Mouse (Mus musculus): ENCODE measurements at regions not wholly inside any gene's neighbourhood (a gene's known extent, or its start where the extent isn't known, plus 50 kb on each side); places are given as distances from the start of the nearest gene placed in this dataset.
A peak's percentile ranks its signal among the peaks of the same experiment; 100 is the strongest.

DNA sequence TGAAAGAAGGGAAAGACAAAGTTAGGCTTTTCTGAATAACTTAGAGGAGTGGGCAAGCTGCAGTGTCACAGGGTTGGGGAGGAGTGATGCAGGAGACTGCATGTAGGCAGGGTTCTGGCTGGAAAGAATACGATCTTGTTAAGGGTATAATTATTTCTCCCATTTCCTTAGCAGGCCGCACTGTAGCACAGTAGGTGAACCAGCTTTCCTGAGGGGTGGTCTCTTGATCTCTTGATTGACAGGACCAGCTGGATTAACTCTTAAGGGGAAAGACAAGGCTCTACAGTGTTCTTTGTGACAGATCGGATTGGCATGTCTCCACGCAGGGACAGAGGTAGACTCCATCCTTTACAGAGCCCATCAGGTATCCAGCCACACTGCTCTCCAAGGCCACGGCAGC is 54.5 kb upstream of the Meis1 start:
- DNase-seq (ENCODE audit: low spot score), result no peak

DNA sequence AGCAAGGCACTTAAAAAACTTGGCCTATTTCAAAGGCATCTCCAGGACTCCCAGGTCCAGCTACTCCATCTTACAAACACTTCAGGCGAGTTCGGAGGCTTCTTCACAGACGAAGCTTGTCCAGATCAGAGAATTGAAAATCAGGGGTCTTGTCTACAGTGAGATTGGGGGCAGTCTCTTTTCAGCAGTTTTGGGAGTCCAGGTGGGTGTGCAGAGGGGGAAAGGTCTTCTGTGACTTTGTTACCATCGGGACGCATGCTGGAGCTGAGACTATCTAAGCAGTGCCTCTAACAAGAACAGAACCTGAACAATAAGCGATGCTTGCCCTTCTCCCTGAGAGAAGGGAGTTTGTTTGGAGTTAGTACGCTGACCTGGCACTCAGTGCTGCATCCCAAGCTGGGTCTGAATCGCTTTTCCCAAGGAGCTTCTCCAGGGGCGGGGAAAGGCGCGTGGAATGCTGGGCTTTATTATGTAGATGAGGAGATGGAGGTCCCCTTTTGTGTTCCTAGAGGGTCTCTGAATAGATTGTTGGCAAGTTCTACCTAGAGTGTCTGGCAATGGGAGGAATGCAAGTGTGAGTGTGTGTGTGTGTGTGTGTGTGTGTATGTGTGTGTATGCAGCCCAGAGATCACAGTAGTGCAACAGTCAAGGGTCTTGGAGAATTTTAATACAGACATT is 55.2 kb upstream of the Meis1 start:
- no peak for DNase-seq (ENCODE audit: low spot score)

DNA sequence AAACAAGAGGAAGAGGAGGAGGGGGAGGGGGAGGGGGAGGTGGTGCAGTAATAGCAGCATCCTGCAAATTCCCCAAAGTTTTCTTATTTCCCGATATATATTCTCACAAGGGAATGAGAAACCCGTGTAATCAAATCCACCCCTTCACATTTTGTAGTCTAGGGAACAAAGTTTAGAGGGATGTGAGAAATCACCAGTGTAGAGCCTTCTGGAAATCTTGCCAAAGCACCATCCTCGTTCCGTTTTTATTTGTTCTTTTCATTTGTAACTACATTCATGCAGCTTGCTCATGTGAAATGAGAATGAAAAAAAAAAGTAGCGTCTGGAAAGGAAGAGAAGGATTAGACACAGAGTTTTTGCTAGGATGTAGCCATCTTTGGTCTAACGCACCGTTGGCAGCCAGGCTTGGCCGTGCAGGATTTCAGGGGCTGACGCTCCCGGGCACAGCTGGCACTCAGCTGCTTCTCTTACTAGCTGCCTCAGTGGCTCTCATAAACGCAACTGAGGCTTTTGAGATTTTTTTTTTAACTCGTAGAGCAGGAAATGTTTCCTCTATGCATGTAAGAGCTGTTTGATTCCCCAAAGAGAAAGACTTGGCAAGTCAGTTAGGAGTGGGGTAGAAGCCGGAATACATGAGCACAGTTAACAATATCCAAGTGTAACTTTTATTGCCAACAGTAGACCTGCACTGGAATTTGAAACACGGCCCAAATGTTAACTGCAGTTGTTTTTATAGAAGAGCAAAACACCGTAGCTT is 72.5 kb upstream of the Meis1 start:
- DNase-seq (ENCODE audit: low spot score), result no peak

DNA sequence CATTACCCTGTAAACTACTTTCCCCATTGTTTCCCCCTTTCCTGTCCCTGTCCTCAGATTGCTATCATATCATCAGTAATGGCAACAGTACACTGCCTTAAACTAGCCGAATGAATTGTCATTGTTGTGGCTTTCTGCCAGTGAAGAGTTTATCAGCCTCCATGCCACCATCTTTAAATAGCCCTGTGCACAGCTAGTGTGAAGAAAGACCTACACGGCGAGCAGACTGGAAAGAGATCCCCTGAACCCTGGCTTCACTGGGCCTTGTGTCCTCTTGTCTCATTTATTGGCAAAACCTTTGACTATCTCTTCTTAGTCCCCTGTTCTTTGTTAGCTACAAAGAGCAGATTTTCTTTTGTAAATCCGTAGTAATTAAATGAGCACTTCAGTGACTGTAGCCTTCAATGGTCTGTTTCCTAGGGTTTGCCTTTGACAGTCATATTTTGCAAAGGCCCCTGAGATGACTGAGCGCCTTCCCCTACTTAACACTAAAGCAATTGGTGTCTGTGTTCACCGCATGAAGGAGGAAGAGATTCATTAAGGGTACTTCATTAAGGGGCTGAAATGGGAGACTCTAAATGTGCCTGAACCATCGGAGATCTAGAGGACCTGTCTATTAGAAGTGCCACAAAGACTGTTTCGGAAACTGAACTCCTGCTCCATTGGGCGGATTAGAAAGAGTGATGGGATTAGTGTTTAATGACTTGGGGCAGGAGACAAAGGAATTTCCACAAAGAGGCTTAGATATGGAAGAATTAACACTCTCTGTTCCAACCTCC is 74.4 kb upstream of the Meis1 start:
- no peak for DNase-seq (ENCODE audit: low spot score)

DNA sequence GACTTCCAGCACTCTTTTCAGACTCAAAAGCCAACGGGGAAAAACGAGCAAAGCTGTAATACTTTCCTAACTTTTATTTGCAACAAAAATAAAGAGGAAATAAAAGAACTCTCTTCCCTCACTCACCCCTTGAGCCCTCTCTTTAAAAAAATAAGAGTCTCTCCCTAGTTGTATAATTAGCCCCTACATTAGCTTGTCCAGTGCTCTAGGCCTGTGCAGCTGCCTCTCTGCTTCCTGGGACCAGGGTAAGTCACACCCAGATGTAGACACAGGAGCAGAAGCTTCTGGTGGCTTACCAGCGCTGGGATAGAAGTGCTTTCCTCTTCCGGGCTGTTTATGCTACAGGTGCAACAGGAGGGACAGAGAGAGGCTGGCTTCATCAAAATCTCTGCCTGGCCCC is 75.0 kb upstream of the Meis1 start:
- no peak for DNase-seq (ENCODE audit: low spot score)

DNA sequence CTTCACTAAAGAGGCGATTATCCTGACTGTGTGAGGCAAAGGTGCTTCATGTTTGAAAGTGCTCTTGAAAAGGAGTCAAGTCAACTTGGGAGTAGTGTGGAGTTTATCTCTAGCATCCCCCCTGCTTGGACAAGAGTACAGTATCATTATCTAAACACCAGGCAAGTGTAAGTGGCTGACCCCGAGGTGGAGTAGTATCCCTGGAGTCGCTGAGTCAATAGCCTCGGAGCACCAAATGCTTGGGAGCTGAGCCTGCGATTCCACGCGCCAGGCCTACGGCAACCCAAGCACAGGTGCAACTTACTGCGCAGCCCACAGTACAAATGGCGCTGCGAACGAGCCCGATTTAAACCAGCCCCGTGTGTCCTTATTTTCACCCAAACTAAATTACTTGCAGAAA is 75.4 kb upstream of the Meis1 start:
- DNase-seq (ENCODE audit: low spot score), result no peak

DNA sequence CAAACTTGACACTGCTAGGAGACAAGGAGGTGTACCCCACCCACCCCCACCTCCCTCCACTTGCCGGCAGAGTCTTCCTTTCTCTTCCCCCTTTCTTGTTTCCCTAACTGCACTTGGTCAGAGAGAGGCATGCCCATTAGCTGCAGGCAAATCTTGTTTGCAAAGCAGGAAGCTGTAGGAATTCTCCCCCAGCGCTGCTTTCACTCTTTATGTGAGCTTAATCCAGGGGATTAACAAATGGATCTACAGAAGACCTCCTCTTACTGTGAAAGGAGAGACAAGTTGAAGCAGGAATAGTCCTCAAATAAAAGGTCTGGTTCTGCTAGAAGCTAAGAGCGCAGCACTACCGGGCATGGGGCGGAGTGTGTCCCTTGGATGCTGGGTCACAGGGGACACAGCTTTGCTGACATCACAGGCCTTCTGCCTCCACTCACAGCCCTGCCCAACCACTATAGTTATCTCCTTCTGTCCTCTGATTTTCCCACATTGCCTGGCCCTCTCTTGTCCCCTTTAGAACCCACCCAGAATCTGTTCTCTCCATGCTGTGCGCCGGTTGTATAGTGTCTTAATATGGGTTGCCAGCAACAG is 84.3 kb upstream of the Meis1 start:
- no peak for DNase-seq (ENCODE audit: low spot score)

DNA sequence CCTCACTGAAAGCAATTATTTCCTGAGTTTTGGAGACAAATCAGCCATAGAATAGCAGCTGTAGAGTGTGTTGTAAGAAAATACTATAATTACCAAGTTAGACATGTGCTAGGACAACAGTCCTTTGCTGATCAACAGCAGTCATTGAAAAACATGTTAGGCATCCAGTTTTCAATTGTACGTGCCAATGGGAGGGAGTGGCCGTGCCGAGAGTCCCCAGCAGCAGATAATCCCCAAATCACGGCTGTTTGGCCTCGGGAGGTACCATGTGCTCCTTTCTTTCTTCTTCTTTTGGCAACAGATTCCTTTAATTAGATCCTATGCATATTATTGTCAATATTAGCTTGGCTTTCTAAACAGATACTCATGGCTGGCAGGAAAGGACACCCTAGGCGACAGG is 88.4 kb upstream of the Meis1 start:
- DNase-seq (ENCODE audit: low spot score), result no peak

DNA sequence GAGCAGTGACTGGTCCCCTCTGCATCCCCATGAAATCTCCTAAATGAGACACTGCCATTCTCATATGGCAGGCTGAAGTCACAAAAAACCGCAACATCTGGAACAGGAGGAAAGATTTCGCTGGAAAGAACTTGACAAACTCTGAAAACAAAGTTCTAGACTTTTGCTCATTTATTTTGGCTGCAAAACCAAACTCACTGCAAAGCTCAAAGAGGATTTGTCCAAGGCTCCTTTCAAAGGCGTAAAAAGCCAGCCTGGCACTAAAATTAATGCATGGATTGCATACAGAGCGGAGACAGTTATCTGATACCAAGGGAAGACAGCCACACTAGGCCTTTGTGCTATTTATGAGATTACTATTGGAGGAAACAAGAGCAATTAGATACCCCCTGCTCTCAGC is 90.3 kb upstream of the Meis1 start:
- DNase-seq (ENCODE audit: low spot score), result no peak

DNA sequence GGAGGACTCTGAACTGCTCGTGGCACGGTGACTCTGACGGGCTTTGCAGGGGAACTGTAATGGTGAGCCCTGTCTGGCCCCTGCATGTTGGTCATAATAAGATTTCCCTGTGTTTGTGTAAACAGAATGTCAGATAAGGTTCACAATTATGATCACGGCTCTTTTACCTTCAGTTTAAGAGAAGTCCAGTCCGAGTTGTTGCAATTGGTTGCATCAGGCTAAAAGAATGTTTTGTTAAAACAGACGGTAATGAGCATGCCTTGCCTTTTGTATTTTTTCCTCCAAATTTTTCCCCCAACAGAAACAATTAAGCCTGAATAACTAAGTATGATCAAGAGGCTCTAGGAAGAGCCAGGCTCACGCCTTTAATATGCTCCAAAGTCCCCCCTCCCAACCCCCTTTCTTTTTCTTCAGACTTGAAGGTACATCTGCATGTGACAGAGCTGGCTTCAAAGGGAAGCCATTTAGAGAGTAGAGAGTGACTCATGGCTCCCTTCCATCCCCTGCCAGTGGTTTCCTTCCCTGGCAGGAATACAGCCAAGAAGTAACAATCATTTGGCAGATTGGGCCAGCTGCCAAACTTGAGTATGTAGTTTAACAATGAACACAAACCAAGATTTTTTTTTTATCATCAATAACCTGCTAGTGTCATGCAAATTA is 93.3 kb upstream of the Meis1 start:
- DNase-seq (ENCODE audit: low spot score), result peak; percentile 23

DNA sequence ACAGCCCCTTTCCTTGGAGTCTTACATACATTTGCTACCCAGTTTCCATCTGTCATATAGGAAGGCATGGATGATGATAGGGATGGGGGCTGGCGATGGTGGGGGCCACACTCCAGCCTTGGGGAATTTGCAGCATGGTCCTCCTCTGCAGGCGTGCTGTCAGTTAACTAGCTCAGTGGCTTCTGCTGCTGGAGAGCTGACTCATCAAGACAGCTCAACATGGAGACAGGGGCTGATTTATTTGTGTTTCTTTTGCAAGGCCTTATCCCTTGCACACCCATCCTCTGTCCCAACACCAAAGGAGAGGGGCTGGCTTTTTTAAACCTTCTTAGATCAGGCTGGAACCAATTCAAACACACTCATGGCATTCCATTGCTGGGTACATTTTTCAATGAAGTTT is 98.3 kb upstream of the Meis1 start:
- DNase-seq (ENCODE audit: low spot score), result no peak

DNA sequence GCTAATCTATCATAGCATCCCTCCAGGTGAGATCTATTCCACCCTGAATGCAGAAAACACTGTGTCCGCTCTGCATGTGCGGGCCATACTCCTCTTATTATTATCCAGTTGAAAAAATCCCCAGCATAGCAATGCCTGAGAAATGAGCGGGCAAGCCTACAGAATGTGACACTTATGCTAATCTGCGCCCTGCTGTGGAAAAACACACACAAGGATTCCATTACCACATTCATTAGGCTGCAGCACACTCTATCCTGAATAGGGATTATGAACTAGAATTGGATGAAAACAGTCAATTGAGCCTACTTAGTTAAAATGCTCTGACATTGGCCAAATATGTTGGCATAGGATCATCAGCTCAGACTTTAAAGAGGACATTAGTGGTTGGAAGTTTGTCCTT is 99.5 kb upstream of the Meis1 start:
- DNase-seq (ENCODE audit: low spot score), result no peak

DNA sequence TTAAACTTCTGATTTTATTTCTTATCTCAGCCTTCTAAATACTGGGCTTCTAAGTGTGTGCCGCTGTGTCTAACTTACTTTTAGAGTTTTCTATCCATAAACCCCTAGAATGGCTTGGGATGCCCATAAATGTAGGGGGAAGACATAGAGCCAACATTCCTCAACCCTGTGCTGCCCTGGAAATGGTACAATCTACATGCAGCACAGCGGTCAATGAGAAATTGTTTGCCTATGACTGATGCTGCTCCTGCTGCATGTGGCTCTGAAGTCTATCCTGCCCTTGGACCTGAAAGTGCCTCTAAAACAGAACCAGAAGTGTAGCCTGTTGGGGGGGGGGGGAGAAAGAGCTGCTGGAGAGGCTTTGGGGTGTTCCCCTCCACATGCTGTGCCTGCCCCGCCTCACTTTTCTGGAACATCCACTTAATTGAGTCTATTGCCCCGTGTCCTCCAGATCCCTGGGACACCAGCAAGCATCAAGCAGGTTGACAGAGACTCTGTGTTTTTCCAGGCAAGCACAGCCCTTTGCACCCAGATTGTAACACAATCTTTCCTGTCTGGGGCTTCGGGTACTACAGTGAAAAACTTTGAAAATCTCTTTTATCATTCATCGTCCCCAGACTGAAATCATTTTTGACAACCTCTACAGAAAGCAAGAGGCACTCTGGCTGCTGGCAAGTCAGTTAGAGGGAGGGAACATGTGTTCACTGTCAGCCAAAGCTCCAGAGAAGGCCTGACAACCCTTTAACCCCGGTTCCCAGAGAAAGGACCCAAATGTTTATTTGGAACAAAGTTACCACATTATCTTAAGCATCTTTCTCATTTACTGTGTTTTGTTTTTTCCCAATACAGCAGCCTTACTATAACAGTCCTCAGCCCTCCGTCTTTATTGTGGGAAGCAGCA is 101.4 kb upstream of the Meis1 start:
- DNase-seq (ENCODE audit: low spot score), result no peak

DNA sequence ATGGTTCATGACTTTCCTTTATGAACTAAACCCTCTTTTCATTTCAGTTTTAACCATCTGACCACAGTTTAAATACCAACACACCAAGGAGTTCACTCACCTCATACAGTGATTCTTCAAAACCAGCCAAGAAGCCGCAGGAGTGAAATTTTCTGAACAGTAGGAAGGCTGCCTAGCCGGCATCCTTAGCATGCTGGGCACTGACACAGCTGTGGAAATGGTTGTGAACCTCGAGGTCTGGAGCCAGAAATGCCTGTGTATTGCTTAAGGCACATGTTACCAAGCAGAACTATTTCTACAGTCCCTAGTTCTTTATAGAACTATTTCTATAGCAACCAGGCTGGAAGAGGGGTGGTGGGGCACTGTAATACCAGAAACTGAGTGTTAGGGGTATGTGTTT is 102.1 kb upstream of the Meis1 start:
- no peak for DNase-seq (ENCODE audit: low spot score)

DNA sequence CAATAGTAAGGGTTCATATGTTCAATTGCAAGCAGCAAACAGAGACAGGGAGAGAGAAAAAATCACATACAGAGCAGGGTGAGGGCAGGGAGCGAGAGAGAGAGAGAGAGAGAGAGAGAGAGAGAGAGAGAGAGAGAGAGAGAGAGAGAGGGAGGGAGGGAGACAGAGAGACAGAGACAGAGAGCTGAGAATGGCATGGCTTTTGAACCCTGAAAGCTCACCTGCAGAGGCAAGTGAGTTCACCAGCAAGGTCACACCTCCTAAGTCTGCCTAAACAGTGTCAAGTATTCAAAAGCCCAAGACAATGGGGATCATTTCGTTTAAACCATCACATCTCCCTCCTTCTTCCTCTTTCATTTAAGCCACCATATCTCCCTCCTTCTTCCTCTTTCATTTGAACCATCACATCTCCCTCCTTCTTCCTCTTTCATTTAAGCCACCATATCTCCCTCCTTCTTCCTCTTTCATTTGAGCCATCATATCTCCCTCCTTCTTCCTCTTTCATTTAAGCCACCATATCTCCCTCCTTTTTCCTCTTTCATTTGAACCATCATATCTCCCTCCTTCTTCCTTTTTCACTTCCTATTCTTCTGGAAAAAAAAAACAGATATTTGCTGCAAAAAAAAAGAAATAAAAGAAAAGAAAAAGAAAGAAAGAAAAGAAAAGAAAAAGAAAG is 116.7 kb upstream of the Meis1 start:
- DNase-seq (ENCODE audit: low spot score), result no peak

DNA sequence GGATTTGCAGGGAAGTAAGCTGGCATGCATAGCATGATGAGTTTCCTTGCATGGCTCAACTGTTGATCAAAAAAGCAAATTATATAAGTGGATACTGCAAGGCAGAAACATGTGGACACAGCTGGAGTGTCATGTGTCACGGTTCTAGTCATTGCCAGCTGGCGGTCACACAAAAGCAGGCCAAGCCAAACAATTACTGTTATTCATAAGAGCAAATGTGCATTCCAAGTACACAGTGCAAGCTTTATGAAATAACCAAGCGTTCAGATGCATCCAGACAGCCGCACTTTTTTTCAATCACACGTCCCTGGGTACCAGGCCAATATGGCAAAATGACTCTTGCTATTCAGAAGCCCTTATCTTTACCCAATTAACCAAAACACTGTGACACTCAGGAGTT is 119.6 kb upstream of the Meis1 start:
- no peak for DNase-seq (ENCODE audit: low spot score)

DNA sequence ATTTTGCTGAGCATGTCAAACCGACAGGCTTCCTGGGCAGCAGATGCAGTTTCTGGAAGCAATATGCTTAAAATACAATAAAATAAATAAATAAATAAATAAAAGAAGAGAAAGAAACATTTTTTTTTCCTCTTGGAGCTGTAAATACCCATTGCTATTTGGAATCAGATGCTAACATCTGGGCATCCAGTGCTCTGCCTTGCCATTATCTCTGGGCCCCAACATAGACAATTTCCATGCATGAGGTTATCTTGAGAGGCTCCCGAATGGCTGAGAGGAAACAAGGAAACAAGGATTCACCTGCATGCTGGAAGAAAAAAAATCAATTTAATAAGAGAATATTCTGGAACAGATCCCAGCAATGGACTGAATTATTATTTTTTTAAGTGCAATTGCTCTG is 120.0 kb upstream of the Meis1 start:
- no peak for DNase-seq (ENCODE audit: low spot score)

DNA sequence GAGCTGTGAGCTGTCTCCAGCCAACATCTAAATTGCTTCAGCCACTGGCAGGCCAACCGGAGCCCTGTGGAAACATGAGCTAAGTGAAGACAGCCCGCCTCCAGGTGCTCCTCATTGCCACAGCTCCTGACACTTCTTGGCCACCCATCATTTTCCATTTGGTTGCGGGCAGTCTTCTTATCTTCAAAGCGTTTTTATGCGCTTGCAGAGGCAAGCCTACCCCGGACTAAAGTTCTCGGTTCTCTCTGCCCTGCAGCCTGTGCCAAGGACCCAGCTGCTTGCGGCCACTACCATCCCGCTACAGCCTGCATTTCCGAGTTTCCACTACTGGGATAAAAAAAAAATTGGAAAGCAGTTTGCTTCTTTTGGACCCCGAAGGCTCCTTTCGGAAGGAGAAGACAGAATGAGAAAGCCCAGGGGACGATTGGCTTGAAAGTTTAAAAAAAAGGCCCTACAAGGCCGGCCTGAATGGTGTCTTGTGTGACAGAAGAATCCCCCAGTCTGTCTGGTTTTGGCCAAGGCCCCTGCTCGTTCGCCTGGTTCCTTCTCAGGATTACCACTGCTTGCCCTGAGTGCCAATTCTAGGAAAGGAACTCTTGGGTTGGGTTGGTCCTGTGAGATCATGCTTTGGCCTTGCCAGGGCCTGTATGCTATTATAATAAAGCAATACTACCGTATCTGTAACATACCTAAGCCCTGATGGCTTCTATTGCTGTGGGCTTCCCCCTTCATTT is 124.6 kb upstream of the Meis1 start:
- no peak for DNase-seq (ENCODE audit: low spot score)

DNA sequence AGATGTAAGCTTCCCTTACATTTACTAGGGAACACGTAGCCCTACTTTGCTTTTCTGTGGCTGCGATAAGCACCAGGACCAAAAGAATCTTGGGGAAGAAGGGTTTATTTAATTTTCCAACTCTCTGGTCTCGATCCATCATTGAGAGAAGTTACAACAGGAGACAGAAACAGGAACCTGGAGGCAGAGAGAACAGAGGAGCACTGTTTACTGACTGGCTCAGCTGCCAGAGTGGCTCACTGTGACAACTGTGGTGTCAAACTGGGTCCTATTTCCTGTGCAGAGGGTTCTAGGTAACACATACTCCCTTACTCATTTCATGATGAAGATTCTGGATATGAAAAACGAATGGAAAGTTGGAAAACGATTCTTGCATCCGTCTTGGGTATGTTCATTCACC is 125.7 kb upstream of the Meis1 start:
- DNase-seq (ENCODE audit: low spot score), result no peak

DNA sequence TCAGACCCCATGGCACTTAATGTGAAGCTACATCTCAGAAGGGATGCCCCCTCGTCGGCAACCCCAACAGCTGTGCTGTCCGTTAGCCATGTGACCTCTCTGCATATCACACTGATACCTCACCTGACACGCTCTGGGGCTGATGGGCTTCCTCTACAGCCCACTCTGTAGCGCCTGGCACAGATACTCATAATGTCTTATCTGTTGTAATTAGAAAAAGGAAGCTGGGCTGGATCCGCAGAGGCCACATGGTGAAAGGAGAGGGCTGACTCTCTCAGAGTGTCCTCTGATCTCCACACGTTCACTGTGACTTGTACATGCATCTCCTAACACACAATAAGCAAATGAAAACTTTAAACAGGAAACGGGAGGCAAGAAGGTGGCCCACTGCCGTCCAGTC is 126.5 kb upstream of the Meis1 start:
- no peak for DNase-seq (ENCODE audit: low spot score)
